Mouse (Mus musculus): ENCODE measurements around the gene Slc6a6. TPM values are rescaled to one million over a fixed set of nuclear protein-coding genes. Genes with fewer than 3 reads are reported as not detected.

Gene Slc6a6
- total RNA-seq, 2 experiments from 2014 or later: 116 to 118 TPM

DNA sequence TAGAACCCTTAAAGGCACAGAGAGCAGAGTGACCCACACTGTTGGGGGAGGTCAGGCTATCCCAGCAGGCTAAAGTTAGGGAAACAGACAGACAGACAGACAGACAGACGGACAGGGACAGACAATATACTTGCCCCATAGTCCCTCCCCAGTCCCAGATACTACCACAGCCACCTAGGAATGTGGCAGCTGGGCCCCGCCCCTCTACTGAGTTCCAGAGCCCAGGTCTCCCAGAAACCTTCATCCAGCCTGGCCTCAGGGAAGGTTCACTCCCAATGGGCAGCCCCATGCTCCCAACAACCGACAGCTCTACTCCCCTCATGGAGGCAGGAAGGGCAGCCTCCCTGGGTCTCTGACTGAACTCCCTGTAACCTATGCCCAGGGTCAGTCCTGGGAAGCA, 111.8 kb downstream of the Slc6a6 start:
- no peak for DNase-seq

DNA sequence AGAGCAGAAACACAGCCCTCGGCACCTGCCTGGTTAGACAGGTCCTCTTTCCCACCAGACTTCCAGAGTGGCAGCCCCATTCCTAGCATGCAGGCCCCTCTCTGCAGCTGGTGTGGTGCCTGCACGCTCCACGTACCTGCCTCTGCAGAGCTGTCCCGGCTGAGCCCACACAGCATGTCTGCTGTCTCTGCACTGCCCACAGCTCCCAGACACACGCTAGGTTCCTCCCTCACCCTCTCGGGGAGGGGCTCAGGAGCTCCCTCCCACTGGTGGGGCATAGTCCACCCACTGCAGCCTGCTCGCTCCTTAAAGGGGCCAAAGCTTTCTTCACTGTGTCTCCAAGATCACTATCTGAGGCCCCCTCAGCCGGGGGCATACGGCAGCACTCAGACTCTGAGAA, 112.2 kb downstream of the Slc6a6 start:
- DNase-seq: no peak

DNA sequence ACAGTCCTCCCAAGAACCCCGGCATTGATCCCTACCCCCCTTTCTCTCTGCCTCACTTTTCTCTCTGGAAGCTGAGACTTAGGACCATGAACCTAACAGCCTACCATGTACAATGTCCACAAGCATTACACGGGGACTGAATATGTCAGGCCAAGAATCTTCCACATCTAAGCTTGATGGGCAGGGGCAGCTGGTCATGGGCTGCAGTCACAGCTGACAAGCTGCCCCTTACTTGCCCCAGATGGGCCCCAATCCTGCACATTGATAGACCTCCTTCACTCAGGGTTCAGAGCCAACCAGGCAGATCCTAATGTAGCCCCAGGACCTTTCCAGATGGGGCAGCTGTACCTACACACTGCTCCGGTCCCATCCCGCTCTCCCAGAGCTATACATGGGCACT, 112.9 kb downstream of the Slc6a6 start:
- no peak for DNase-seq

- peak in 1 of 2 experiments; percentile 22 for DNase-seq
These were observed 114.6 kb downstream of the Slc6a6 start for GRCm38 (mm10) chr6:91798496-91798895.

GRCm38 (mm10) chr6:91804177-91804576, 120.3 kb downstream of the Slc6a6 start:
- no peak for DNase-seq

DNA sequence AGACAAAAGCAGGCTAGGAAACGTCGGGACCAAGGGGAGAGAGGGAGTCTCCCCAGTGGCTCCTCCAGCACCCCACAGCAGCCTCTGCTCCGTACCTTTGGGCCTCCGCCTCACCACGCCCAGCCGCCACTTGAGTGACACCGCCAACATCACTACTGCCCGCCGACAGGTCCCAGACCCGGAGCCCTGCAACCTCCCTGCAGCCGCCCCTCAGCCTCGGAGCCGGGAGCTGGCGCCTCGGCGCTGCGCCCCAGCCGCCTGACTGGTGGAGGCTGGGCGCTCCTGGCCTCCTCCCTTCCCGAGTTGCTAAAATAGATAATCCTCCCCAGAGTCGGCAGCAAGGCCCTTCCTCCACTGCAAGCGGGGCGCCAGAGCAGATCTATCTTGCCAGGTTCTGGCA, 123.3 kb downstream of the Slc6a6 start:
- DNase-seq: peak; percentile 17 to 23

DNA sequence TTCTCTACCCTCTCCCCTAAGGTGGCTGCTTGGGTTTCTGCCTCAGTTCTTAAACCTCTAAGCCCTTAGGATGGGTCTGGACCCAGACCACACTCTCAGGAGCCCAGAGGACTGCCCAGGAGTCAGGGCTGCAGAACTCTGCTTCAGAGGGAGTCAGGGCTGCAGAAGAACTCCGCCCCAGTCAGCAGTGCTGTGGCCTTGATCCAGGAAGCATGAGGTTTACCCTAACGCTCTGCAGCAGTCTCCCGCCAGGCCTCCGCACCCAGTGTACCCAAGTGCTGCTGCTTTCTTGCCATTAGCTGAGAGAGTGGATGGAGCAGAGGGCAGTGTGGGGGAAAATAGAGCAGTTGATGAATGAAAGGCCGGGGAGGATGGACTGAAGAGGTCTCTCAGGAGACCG, 124.2 kb downstream of the Slc6a6 start:
- no peak for DNase-seq

Other genes with a start within 250 kb of the Slc6a6 start
- gene Chchd4, start 210.5 kb upstream of the Slc6a6 start, total RNA-seq (2021): 10 to 100 TPM; 19.8 to 22.8 TPM
- 10 to 100 TPM; 28.7 to 31.8 TPM for gene Tmem43, start 210.3 kb upstream of the Slc6a6 start, total RNA-seq (2021)
- 10 to 100 TPM; 12.5 to 14.5 TPM for gene Xpc, start 168.2 kb upstream of the Slc6a6 start, total RNA-seq (2021)
- gene Lsm3, start 168.1 kb upstream of the Slc6a6 start, total RNA-seq (2021): 10 to 100 TPM; 36.8 to 41.5 TPM
- gene Grip2, start 143.2 kb downstream of the Slc6a6 start, total RNA-seq (2021): 1 to 10 TPM; 7.1 to 7.4 TPM
- gene Ccdc174, start 194.0 kb downstream of the Slc6a6 start, total RNA-seq (2021): 10 to 100 TPM; 24.7 to 25.2 TPM
- 1 to 10 TPM; 2.4 to 2.9 TPM for gene 4930590J08Rik, start 218.8 kb downstream of the Slc6a6 start, total RNA-seq (2021)